Mouse (Mus musculus) CH12.LX (cell line): Measurements from ENCODE around the gene Tmem150c. TPM values are rescaled to one million over a fixed set of nuclear protein-coding genes. Genes with fewer than 3 reads are reported as not detected.

Source experiments
- DNase-seq: peaks from one replicate; pipeline ENCODE4 v3.0.0-alpha.2; 2013; ENCODE audit errors: extremely low read depth
- H3K27ac ChIP-seq: 2 replicates; pipeline ENCODE4 v1.5.1; 2012; ENCODE audit warnings: low read depth, mild to moderate bottlenecking, control low read depth, moderate library complexity; ENCODE audit not compliant: insufficient read depth
- H3K27me3 ChIP-seq: replicated peaks from 2 replicates; pipeline ENCODE3; 2012; ENCODE audit warnings: inconsistent platforms
- H3K36me3 ChIP-seq, 2 experiments: replicated peaks in 1 of 2; 2 replicates each; pipeline versions ENCODE3 to v1.6.1; 2012; ENCODE audit warnings: inconsistent platforms in 1 of 2, low read length in 1 of 2, mild to moderate bottlenecking in 1 of 2, mixed read lengths in 1 of 2, moderate library complexity in 1 of 2; ENCODE audit not compliant: control insufficient read depth in 1 of 2, insufficient read depth in 1 of 2
- H3K4me1 ChIP-seq, 2 experiments: 2 replicates each; pipeline ENCODE4 v1.6.1; 2012; ENCODE audit warnings: inconsistent platforms in 1 of 2, moderate library complexity in 1 of 2; ENCODE audit not compliant: insufficient read depth in 2 of 2, control insufficient read depth in 1 of 2
- H3K4me2 ChIP-seq: 2 replicates; pipeline ENCODE4 v1.6.1; 2012; ENCODE audit warnings: low read depth, mild to moderate bottlenecking, control low read depth; ENCODE audit not compliant: poor library complexity, insufficient read depth, severe bottlenecking
- H3K4me3 ChIP-seq, 3 experiments: fragments of 150-350 bp in 1 of 3; sonication (generic) in 1 of 3; replicated peaks in 1 of 3; 2 replicates each; pipeline versions ENCODE3 to v1.5.1; 2011 to 2012; ENCODE audit warnings: low read depth in 2 of 3, low read length in 2 of 3, mild to moderate bottlenecking in 2 of 3, moderate library complexity in 2 of 3, control low read depth in 1 of 3, improper control_type of control experiment in 1 of 3, inconsistent platforms in 1 of 3, mixed read lengths in 1 of 3; ENCODE audit not compliant: poor library complexity in 1 of 3
- H3K79me2 ChIP-seq: replicated peaks from 2 replicates; pipeline ENCODE4 v1.6.1; 2012; ENCODE audit warnings: mild to moderate bottlenecking, moderate library complexity; ENCODE audit not compliant: control insufficient read depth, poor library complexity, insufficient read depth, severe bottlenecking; ENCODE audit errors: extremely low read depth
- H3K9ac ChIP-seq: 2 replicates; pipeline ENCODE4 v1.6.1; 2012; ENCODE audit warnings: low read depth, mild to moderate bottlenecking, control low read depth, moderate library complexity; ENCODE audit not compliant: insufficient read depth
- H3K9me3 ChIP-seq: replicated peaks from 2 replicates; pipeline ENCODE3; 2012; ENCODE audit warnings: low read length, inconsistent platforms, mixed read lengths
- CTCF ChIP-seq, 2 experiments: IDR thresholded peaks in 1 of 2; conservative IDR thresholded peaks in 1 of 2; 2 replicates each; pipeline ENCODE4 v1.5.1; 2011 to 2012; ENCODE audit warnings: low read depth in 2 of 2, low read length in 2 of 2, improper control_type of control experiment in 1 of 2, inconsistent platforms in 1 of 2, mild to moderate bottlenecking in 1 of 2, moderate library complexity in 1 of 2
- GABPA ChIP-seq: IDR thresholded peaks from 2 replicates; pipeline ENCODE4 v1.6.1; 2012; ENCODE audit warnings: low read depth, low read length, improper control_type of control experiment, inconsistent platforms; ENCODE audit not compliant: insufficient replicate concordance
- HCFC1 ChIP-seq: IDR thresholded peaks from 2 replicates; pipeline ENCODE4 v1.6.1; 2012; ENCODE audit warnings: low read depth, mild to moderate bottlenecking, inconsistent platforms, low read length, improper control_type of control experiment
- JUND ChIP-seq: conservative IDR thresholded peaks from 2 replicates; pipeline ENCODE4 v1.6.1; 2011; ENCODE audit warnings: low read depth, low read length, improper control_type of control experiment
- MAX ChIP-seq: IDR thresholded peaks from 2 replicates; pipeline ENCODE4 v1.6.1; 2011; ENCODE audit warnings: low read length, improper control_type of control experiment
- MXI1 ChIP-seq: IDR thresholded peaks from 2 replicates; pipeline ENCODE4 v1.6.1; 2011; ENCODE audit warnings: mild to moderate bottlenecking, low read depth, low read length, improper control_type of control experiment
- NELFE ChIP-seq: IDR thresholded peaks from 2 replicates; pipeline ENCODE4 v1.6.1; 2011; ENCODE audit warnings: low read depth, low read length, improper control_type of control experiment
- NRF1 ChIP-seq: IDR thresholded peaks from 2 replicates; pipeline ENCODE4 v1.6.1; 2014; ENCODE audit warnings: low read depth, mild to moderate bottlenecking, inconsistent platforms, low read length, improper control_type of control experiment, moderate library complexity
- RAD21 ChIP-seq: IDR thresholded peaks from 2 replicates; pipeline ENCODE4 v1.6.1; 2011; ENCODE audit warnings: low read depth, mild to moderate bottlenecking, low read length, improper control_type of control experiment, moderate library complexity
- SIN3A ChIP-seq: IDR thresholded peaks from 2 replicates; pipeline ENCODE4 v1.6.1; 2012; ENCODE audit warnings: low read length, improper control_type of control experiment, inconsistent platforms
- TBP ChIP-seq: conservative IDR thresholded peaks from 2 replicates; pipeline ENCODE4 v1.6.1; 2011; ENCODE audit warnings: low read depth, low read length, improper control_type of control experiment
- ZMIZ1 ChIP-seq: IDR thresholded peaks from 2 replicates; pipeline ENCODE4 v1.6.1; 2012; ENCODE audit warnings: low read depth, mild to moderate bottlenecking, inconsistent platforms, low read length, improper control_type of control experiment
- dilution Hi-C: fragments of 300-500 bp; cut with MboI; formaldehyde crosslinking; loops from 2 replicates; pipeline ENCODE4 v1.14.3; 2020; ENCODE audit warnings: low sequenced_read_pairs; ENCODE audit not compliant: extremely low pct_unique_long_range_greater_than_20kb, extremely low pct_ligation_motif_present
- in situ Hi-C: fragments of 300-500 bp; cut with MboI; formaldehyde crosslinking; loops from 3 replicates; pipeline ENCODE4 v1.14.3; 2019; ENCODE audit warnings: low sequenced_read_pairs, low pct_ligation_motif_present, low pct_unique_long_range_greater_than_20kb, mixed read lengths
- polyA plus RNA-seq: library from polyadenylated mRNA; unstranded; fragments of >175 nt; gene quantifications from 2 replicates; pipeline ENCODE4 v1.2.1, GENCODE M21; 2012; ENCODE audit warnings: low read depth; ENCODE audit not compliant: insufficient read length
- total RNA-seq, 2 experiments: library from RNA; depleted of rRNA; stranded (reverse); fragments of 300-350 nt in 1 of 2; fragments of >200 nt in 1 of 2; gene quantifications; 2 replicates each; pipeline ENCODE4 v1.2.3; 2012 to 2014

The Tmem150c gene
- total and polyA plus RNA-seq, 3 experiments: not detected

GRCm38 (mm10) chr5:100049904-100050303 lies 109.7 kb downstream of the Tmem150c start:
- Histone ChIP-seq H3K9me3 (no peaks in the 10 kb centered on the region), H3K27me3 (no peaks in the 10 kb centered on the region), H3K4me1 (peaks cover 0 to 16% of the 10 kb centered on the region in 2 experiments; a peak in 2 of 4 replicates), H3K36me3 (peaks cover 0 to 75% of the 10 kb centered on the region in 2 experiments), H3K27ac (no peak overlapping the region), H3K9ac (no peak overlapping the region), H3K79me2 (peaks cover 26% of the 10 kb centered on the region), H3K4me2 (no peak overlapping the region), H3K4me3 (no peak overlapping the region)
- in situ Hi-C loops: no loop called here
- dilution Hi-C loops: no loop called here
- DNase-seq: no peak
- TF ChIP-seq CTCF (conservative IDR thresholded peaks at IDR 0.05 in 1 of 2, IDR thresholded peaks at IDR 0.05 in 1 of 2; ENCODE audit: low read depth in 2 of 2, low read length in 2 of 2) (peak in 1 of 2 experiments; percentile 37; a peak in 2 of 4 replicates), MAX (no peak)
- TF ChIP-seq, all 38 proteins: peak for 1

GRCm38 (mm10) chr5:100047871-100048270 lies 111.7 kb downstream of the Tmem150c start:
- Histone ChIP-seq H3K27me3 (no peaks in the 10 kb centered on the region), H3K9ac (no peak overlapping the region), H3K4me1 (peaks cover 0 to 26% of the 10 kb centered on the region in 2 experiments; a peak in 2 of 4 replicates), H3K36me3 (peaks cover 0 to 76% of the 10 kb centered on the region in 2 experiments), H3K27ac (no peak overlapping the region), H3K9me3 (no peaks in the 10 kb centered on the region), H3K4me2 (no peak overlapping the region), H3K79me2 (peaks cover 30% of the 10 kb centered on the region), H3K4me3 (no peak overlapping the region)
- no peak for DNase-seq
- dilution Hi-C loops (no loop called here), in situ Hi-C loops (no loop called here)
- TF ChIP-seq NELFE: no peak
- TF ChIP-seq RAD21: no peak
- no peak for TF ChIP-seq JUND
- no peak for TF ChIP-seq HCFC1
- TF ChIP-seq TBP: no peak
- no peak for TF ChIP-seq ZMIZ1
- TF ChIP-seq NRF1: no peak
- TF ChIP-seq SIN3A: no peak

DNA sequence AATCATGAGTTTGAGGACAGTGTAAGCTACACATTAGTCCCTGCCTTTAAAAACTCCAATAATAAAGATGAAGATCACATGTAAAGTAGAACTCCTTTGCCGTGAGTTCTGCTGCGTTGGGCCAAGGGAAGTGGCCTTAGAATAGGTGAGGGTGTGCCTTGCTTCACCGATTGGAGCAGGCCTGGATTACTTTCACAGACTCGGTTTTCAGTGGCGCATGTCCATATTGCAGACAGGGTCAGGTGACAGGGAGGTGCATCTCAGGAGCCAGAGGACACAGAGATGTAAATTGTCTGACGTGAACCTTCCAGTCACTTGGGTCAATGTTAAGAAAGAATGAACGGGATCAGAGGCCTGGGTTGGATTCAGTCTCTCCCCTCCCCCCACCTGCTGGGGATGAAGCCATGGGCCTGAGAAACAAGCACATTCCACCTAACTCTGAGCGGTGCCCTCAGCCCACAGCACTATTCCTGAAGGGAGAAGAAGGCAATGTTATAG lies 112.4 kb downstream of the Tmem150c start:
- Histone ChIP-seq H3K27ac (no peak overlapping the region), H3K9ac (no peak overlapping the region)
- TF ChIP-seq GABPA (no peak), SIN3A (no peak), MXI1 (no peak)
- TF ChIP-seq, all 38 proteins: peak for 0
- Histone ChIP-seq H3K79me2 (peaks cover 37% of the 10 kb centered on the region), H3K4me3 (no peak overlapping the region), H3K4me1 (peaks cover 0 to 30% of the 10 kb centered on the region in 2 experiments; a peak in 2 of 4 replicates), H3K36me3 (peaks cover 0 to 76% of the 10 kb centered on the region in 2 experiments), H3K27me3 (no peaks in the 10 kb centered on the region), H3K4me2 (no peak overlapping the region), H3K9me3 (no peaks in the 10 kb centered on the region)
- in situ Hi-C loops: no loop called here
- dilution Hi-C loops: no loop called here
- no peak for DNase-seq
